Mouse (Mus musculus) heart, postnatal 0 days (tissue): ENCODE measurements around the gene Ube2e1.

Experiments used
- CTCF ChIP-seq: IDR thresholded peaks from 2 replicates; pipeline ENCODE4 v1.5.1; 2016; ENCODE audit warnings: antibody characterized with exemption, control low read depth, low read depth
- EP300 ChIP-seq: IDR thresholded peaks from 2 replicates; pipeline ENCODE4 v1.6.1; 2016; ENCODE audit warnings: antibody characterized with exemption, low read depth

DNA sequence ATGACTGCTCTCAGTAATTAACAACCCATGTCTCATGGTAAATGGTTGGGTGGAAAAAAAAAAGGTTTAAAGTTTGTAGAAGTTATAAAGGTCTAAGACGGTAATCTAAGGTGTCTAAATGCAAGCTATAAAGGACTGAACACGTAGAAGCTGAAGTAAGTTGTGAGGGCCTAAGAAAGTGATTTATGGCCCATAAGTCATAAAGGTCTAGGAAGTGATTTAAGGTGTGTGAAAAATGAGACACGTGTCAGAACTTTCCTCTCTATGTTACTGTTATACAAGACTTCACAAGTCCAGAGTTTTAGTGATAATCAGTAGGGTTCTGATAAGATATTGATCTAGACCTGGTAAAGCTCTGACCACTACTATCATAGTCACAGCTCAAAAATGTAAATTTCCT is 32.7 kb upstream of the Ube2e1 start:
- TF ChIP-seq EP300 = no peak
- TF ChIP-seq CTCF = no peak
